Mouse (Mus musculus): ENCODE measurements at regions not wholly inside any gene's neighbourhood (a gene's known extent, or its start where the extent isn't known, plus 50 kb on each side); places are given as distances from the start of the nearest gene placed in this dataset.
"Not testable (repeated sequence)": the region's sequence is repeated elsewhere in the genome, so short reads cannot be mapped to it uniquely, and the experiment has no call there.

- DNase-seq (ENCODE audit: low read depth, low spot score): no peak
Measured at GRCm38 (mm10) chr14:86204582-86204981, 936.5 kb downstream of the Diaph3 start.

DNA sequence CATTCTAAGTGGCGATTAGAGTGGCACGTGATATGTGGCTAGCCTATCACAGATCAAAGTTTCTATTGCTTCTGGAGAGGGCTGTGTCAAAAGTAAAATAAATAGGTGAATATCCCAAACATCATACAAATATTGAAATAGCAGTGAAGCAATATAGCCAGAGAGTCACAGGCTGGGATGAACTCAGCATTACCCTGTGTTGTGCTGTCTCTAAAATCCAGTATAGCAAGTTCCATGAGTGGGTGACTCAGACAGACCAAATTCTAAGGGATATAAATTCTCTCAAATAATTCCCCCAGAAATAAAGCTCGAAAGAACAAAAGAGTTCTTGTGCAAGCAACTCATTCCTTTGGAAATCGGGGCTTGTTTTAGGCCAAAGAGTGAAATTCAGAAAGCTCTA lies 943.2 kb downstream of the Diaph3 start:
- DNase-seq (ENCODE audit: low read depth, low spot score): no peak

DNA sequence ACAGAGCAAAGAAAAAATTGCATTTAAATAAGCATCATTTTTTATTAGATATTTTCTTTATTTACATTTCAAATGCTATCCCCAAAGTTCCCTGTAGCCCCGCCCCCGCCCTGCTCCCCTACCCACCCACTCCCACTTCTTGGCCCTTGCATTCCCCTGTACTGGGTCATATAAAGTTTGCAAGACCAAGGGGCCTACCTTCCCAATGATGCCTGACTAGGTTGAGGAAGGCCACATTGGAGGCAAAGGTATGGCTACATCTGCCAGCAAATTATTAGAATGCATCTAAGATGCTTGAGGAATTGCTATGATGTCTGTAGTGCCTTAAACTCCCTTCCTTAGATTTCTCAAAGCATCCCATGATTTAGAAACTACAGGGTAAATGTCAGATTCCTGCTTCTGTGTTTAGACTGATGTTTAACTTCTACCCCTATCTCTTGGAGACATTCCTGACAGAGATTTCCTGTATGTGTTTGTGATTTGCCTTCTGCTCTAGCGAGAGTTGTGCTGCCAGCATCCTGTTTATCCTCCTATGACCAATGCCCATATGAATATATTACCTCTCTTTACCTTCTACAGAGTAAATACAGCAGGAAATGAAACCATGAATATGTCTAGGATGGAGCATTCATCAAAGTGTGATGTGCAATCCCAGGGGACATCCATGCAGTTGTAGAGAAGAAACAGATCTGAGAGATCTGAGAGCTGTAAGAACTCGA lies 956.2 kb downstream of the Diaph3 start:
- DNase-seq (ENCODE audit: low read depth, low spot score): no peak

DNA sequence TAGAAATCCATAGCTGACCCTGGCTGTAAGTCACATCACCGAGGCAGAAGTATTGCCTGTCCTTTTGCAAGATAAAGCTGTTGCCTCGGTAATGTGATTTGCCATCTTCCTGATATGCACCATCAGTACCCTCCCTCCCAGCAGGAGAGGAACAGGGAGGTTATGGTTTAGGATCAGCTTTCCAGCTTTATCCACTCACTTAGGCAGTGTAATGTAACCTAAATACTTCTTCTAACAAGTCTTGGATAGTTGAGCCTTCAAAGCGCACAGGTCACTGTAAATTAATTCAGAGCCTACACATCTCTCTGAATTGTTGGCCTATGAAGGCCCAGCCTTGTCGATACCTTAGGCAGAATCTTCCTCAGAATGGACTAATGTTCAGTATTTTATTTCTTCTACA lies 962.5 kb downstream of the Diaph3 start:
- DNase-seq (ENCODE audit: low read depth, low spot score): no peak

- DNase-seq (ENCODE audit: low read depth, low spot score): no peak
Measured at GRCm38 (mm10) chr14:86171118-86171517, 969.9 kb downstream of the Diaph3 start.

DNA sequence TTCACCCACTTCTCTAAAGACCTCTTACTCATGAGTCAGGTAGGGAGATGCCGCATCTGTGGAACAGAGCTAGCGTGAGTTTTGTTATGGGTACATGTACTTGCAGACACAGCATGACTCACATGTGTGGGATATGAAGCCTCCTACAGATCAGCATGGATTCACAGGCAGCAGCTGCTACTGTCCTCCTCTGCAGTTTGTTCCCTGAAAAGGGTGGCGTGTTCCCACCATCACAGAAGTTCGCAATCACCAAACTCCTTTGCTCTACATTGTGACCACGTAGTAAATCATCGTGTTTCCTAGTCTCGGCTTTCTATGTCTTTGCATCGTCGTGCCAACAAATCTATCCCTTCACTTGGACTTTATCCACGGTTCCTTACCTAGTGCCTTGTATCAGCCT lies 981.9 kb downstream of the Diaph3 start:
- DNase-seq (ENCODE audit: low read depth, low spot score): no peak

- no peak for DNase-seq (ENCODE audit: low read depth, low spot score)
Measured at GRCm38 (mm10) chr14:86154688-86155087, 986.3 kb downstream of the Diaph3 start.

GRCm38 (mm10) chr14:86151276-86151675 lies 989.8 kb downstream of the Diaph3 start:
- no peak for DNase-seq (ENCODE audit: low read depth, low spot score)

- no peak for DNase-seq (ENCODE audit: low read depth, low spot score)
Measured at GRCm38 (mm10) chr14:86150329-86150866, 990.6 kb downstream of the Diaph3 start.

GRCm38 (mm10) chr14:86115254-86116057 lies 1025.6 kb downstream of the Diaph3 start:
- no peak for DNase-seq (ENCODE audit: low read depth, low spot score)

DNA sequence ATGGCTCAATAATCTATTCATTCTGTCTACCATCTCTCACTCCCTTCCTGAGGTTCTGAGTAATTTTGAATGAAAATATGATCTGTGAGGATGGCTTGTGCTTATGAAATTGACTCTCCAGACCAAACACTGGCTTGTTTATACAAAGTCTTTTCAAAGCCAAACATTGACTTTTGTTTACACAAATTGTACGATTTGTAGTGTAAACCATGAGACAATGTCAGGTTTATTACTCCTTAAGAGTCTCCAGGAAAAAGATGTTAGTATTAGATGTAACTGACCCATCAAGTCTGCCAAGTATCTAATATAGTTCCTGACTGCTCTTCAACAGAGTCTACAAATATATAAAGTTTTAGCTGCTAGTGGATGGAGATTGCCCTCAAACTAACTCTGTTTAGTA lies 1039.5 kb downstream of the Diaph3 start:
- no peak for DNase-seq (ENCODE audit: low read depth, low spot score)

DNA sequence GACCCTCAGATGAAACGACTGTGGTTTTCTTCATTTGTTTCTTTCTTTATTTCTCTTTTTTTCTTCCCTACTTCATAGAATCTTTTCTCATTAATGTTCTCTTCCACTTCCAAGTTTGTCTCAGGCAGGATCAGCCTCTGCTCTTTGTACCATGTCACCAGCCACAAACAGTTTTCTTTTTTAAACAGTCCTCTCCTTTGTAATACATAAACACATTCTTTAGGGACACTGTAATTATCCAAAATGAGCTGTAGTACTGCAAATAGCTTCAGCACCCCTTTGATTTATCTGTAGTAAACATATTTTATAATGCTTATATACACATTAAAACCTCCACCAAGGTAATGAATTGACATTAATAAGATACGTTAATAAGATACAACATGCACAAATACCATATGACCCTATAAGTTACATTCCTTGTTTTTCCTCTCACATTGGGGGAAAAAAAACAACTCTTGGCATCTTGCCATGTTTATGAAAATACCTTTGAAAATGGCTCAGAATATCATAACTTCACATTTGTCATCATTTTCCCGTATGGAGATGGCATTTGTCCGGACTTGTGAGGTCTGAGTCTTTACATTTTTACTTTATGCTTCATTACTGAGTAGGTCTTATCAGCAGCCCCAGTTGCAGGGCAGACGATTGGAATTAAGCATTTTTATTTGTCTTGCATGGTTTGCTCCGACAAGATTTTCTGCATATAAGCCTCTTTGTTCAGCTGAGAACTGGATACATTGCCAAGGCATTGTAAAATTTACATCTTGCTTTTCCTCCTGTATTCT lies 1070.5 kb downstream of the Diaph3 start:
- DNase-seq (ENCODE audit: low read depth, low spot score): no peak

- no peak for DNase-seq (ENCODE audit: low read depth, low spot score)
Measured at GRCm38 (mm10) chr14:86069329-86069728, 1071.7 kb downstream of the Diaph3 start.

GRCm38 (mm10) chr14:86067743-86068142 lies 1073.3 kb downstream of the Diaph3 start:
- no peak for DNase-seq (ENCODE audit: low read depth, low spot score)

GRCm38 (mm10) chr14:86063620-86063943 lies 1077.5 kb downstream of the Diaph3 start:
- no peak for DNase-seq (ENCODE audit: low read depth, low spot score)

DNA sequence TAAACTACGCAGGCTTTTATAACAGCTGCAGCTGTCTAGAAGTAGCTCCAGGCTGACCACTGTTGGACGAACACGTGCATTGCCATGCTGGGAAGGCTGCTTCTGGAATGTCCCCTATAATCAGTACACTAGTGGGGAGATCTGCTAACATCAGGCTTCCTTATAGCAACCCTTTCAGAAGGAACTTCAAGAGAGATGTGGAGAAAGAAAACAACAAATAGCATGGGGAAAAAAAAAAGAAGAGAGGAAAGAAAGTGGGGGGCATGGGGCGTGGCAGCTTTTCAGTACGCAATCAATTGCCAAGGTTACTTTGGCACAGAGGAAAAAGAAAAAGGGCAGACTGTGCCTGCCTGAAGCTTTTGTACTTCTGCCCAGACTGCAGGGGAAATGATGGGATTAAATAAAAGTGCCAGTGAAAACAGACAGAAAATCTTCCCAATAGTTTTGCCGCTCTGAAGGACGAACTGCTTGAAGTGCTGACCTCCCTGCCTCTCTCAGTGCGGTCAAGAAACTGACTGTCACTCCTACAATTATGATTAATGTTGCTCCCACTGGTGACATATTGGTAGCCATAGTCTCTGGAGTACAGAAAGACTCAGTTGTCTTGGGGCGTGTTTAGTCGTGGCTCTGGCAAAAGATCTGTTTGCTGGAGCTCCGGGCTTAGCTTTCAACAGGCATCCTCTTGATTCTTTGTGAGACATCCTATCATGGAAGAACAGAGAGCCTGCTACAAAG lies 1078.0 kb downstream of the Diaph3 start:
- peak; percentile 12 for DNase-seq (ENCODE audit: low read depth, low spot score)

GRCm38 (mm10) chr14:86056991-86057390 lies 1084.0 kb downstream of the Diaph3 start:
- DNase-seq (ENCODE audit: low read depth, low spot score): no peak

- DNase-seq (ENCODE audit: low read depth, low spot score): no peak
Measured at GRCm38 (mm10) chr14:86054668-86055067, 1086.4 kb downstream of the Diaph3 start.

DNA sequence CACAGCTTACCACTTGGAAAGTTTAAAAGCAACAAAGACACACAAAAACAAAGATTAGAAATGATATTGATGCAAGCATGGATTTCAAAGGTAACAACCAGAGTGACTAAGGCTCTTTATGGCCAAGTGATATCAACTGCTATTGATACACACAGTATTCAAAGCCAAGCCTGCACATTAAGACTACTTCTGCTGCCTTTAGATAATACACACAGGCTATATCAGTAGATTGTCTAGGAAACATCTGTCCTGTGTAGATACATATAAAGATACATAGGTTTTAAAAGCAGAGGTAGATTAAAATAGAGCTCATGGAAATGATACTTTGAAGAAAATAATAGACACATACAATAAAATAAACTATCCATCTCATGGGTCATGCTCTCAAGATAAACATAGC lies 1111.6 kb downstream of the Diaph3 start:
- DNase-seq (ENCODE audit: low read depth, low spot score): no peak

DNA sequence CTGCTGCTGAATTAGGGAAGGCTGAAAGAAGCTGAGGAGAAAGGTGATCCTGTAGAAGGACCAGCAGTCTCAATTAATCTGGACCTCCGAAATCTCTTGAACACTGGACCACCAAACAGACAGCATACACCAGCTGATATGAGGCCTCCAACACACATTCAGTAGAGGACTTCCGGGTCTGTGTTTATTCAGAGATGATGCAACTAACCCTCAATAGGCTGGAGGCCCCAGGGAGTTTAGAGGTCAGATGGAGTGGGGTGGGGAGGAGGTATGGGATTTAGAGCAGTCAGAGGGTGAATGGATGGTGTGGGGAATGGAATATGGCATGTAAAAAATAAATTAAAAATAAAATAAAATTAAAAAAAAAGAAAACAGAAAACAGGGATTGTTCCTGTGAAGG lies 1123.4 kb downstream of the Diaph3 start:
- DNase-seq (ENCODE audit: low read depth, low spot score): not testable (repeated sequence)
